Mouse (Mus musculus) adrenal gland, adult 18-20 months (tissue): Measurements from ENCODE around the gene Boc. TPM values are rescaled to one million over a fixed set of nuclear protein-coding genes. Genes with fewer than 3 reads are reported as not detected.

Experiments used
- DNase-seq, 2 experiments: peaks; one replicate each; pipeline ENCODE4 v3.0.0; 2021 to 2022; ENCODE audit warnings: low spot score in 2 of 2
- long read RNA-seq, 2 experiments: library from polyadenylated mRNA; stranded (forward); transcript quantifications; one replicate each; pipeline ENCODE4 v2.0.0; 2021
- total RNA-seq, 2 experiments: library from RNA; stranded (reverse); gene quantifications; 1 replicate in 1 of 2; 2 replicates in 1 of 2; pipeline ENCODE4 v1.2.3; 2021

The Boc gene
- 10 to 100 TPM; 25.2 to 48.5 TPM for total RNA-seq
- long read RNA-seq, experiment 1, full-length matches to known transcripts = 6 of 26 reads
- long read RNA-seq, experiment 1, partial matches to known transcripts = 4 of 26 reads
- long read RNA-seq, experiment 1, other reads (novel, unspliced or antisense) = 16 of 26 reads
- long read RNA-seq, experiment 2, full-length matches to known transcripts = 1 of 49 reads
- long read RNA-seq, experiment 2, partial matches to known transcripts = 34 of 49 reads
- long read RNA-seq, experiment 2, other reads (novel, unspliced or antisense) = 14 of 49 reads

- peak; percentile 66 to 78 for DNase-seq
These were observed at the start of gene Boc for GRCm38 (mm10) chr16:44558471-44559329. TSS of gene Boc (minus strand) at chr16:44558897.

- no peak for DNase-seq
These were observed 47.9 kb upstream of the Boc start for GRCm38 (mm10) chr16:44606643-44607042.

DNA sequence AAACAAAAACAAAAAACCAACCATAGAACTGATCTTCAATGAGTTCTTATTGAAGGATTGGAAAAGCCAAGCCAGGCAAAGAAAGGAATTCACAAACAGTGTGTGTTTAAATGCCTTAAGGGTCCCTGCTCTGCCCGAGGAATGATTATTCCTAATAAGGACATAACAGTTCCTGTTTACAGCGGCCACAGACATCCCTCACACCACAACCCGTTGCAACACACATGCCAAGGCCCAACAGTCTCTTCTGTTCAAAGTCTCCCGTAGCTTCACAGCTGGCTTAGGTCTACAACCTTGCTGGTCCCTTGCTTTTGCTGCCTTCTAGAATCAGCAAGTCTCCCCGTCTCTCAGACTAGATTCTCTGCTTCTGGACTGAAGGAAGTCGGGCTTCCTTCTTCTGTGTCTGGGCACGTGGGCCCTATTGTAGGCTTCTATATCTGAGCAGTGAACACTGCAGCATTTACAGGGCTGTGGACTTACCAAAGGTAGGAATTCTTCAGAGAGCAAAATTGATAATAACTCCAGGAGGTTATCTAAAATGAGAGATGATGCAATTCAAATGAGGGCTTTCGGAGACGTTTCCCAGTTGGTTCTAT is 45.4 kb upstream of the Boc start:
- no peak for DNase-seq

DNA sequence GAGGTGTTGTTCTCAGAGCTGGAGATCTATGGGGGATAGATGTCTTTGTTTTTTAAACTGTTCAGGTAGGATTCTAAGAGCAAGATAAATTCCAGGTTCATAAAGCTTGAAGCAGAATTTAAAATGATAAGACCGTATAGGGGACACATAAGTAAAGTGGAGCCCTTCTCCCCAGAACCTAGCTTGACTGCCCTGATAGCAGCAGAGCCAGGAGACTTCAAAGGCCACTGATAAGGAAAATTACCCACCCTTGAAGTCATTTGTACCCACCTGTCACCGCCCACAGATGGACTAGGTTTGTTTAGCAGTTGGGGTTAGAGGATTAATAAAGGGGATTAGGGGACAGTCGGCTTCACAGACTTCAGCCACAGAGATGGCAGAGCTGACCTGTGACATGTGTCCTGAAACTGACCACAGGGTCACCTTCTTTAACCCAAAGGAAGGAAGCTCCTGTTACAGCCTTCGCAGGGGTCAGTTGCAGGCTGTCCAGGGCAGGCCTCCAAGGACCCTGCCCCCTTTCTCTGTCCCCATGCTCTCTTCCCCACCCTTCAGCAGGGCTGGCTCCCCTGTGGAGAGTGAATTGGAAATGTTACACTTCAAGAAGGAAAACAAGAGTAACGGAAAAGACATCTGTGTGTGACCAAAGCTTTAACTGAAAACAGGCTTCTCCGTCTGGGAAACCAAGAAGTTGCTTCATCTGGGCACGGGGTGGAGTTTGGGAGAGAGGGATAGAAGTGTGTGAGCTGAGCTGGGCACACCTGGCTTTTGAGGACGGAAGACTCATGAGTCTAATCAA is 43.5 kb upstream of the Boc start:
- DNase-seq = no peak

- no peak for DNase-seq
These were observed 42.5 kb upstream of the Boc start for GRCm38 (mm10) chr16:44601182-44601581.

DNA sequence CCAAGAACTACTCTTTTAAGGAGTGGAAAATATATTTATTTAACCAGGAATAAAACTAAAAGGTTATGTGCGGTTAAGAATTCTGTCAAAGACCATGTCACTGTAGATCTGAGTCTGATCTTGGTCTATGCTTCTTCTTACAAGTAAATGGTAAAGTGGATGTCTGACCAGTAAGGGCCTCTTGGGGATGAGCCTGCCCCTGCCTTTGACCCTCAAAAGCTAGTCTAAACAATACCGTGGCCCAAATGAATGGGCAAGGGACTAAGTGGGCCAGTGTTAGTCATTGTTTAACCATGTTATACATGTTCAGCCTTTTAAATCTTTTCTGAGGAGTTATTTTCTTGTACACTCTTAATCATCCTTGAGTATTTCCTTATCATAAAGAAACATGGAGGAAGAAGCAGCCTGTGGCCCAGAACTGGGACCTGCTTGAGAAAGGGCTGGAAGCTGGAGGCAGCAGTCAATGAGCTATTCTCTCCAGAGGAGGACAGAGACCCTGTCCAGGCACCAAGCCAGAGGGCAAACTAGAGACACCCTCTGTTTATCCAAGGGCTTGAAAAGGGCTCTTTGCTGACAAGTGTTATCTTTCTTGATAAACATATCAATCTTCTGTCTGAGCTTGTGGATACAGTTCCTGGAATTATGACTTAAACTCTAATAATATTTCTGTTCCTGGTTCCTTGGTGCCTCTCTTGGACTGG is 38.6 kb upstream of the Boc start:
- DNase-seq = no peak

DNA sequence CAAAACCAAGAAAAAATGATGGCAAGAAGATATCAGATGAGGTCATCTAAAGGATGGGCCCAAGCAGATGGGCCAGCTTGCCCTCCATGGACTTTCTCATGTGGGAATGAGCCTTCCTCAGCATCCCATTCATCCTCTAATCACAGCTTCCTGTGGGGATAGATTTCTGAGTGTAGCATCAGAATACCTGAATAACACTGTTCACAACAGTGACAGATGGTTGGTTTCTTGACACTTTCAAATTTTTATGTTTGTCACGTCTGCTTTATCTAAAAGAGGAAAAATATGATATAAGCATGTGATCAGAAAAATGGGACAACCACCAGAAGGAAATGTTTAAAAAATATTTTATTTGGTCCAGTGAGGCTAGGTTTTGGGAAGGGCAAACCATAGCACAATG is 30.8 kb upstream of the Boc start:
- no peak for DNase-seq

GRCm38 (mm10) chr16:44579421-44580024 is 20.8 kb upstream of the Boc start:
- DNase-seq = no peak

- no peak for DNase-seq
These were observed 19.9 kb upstream of the Boc start for GRCm38 (mm10) chr16:44578551-44578950.

DNA sequence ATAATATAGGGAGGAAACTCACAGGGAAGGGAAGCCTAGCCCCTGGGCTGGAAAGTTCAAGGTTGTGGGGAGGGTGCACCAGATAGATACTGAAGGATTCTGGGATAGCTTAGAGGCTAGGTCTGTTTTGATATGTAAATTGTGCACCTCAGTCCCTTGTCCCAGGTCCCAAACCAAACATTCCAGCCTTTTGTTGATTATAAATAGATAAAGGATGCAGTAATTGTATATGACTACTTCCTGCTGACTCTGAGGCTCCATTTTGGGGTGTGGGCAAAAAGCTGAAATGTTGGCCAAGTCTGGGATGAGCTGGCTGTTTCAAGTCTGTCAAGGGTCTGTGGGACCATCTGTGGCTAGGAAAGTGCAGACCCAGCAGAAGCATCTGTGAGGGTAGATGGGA is 9.4 kb upstream of the Boc start:
- DNase-seq = no peak

GRCm38 (mm10) chr16:44565328-44566210 is 6.9 kb upstream of the Boc start:
- no peak for DNase-seq

DNA sequence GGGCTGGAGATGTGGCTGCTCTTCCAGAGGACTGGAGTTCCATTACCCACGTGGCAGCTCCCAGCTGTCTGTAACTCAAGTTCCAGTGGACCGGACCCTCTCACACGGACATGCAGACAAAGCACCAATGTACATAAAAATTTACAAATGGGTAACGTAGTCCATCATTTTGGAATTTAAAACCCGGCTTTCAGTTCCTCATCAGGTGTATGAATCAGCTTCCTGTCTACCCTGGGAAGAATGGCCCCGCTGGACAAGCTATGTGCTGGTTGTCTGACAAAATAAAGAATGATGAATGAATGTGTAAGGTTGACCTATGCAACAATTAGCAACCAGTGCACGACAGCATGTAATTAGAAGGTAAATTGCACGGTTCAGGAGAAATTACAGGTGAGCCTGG is 5.7 kb upstream of the Boc start:
- DNase-seq = no peak

- DNase-seq = no peak
These were observed 3.4 kb upstream of the Boc start for GRCm38 (mm10) chr16:44562061-44562460.

DNA sequence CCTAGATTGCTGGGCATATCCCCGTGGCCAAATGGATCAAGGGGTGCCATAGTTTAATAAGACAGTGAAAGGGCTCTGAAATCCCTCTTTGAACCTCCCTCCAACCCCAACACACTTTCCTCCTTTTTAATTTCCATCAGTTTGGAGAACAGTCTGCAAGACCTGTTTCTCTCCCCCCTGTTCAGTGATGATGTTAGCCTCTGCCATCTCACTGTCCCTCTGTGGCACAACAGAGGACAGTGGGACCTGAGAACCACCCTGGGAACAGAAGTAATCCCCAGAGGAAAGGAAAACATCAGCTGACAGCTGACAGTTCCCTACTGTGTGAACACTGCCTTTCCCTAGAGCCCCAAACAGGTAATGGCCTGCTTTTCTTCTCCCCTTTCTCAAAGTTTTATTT is 1.5 kb upstream of the Boc start:
- no peak for DNase-seq

- DNase-seq = no peak
These were observed 616 bp upstream of the Boc start for GRCm38 (mm10) chr16:44559330-44559695.

DNA sequence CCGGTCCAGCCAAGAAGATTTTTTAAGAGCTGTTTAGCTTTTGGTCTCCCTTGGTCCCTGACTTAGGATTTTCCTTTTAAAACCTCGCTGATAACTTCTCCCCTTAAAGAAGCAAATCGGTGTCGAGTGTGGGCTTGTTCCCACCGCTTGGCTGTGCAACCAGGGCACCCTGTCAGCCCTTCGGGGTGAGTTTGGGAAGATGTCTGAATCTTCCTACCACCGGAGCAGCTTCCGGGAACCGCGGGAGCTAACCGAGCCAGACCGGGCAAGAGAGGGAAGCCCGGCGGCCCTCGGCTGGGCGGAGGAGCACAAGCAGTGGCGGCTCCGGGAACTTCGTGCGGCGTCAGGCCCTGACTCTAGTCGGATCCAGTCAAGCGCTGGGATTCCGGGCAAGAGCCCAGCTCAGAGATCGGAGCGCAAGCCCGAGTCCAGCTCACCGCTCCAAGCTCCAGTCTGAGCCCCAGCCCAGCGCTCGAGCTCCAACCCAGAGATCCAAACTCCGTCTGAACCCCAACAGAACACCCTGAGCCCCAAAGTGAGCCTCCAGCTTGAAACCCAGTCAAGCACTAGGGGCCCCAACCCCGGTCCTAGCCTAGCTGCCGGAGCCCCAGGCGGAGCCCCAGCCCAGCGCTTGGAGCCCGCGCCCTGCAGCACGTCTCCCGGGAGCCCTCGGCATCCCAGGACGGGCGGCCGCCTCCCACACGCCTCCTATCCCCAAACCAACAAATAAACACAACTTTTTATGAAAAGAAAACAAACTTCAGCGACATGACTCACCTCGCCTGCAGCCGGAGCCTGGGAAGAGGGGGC is 831 bp downstream of the Boc start:
- peak; percentile 63 to 66 for DNase-seq

- no peak for DNase-seq
These were observed 1.6 kb downstream of the Boc start for GRCm38 (mm10) chr16:44557084-44557483.
